Mouse (Mus musculus) liver, adult 2 months (tissue): Measurements from ENCODE around the gene Pygl. TPM values are rescaled to one million over a fixed set of nuclear protein-coding genes. Genes with fewer than 3 reads are reported as not detected.

Experiments
- DNase-seq: peaks from one replicate; pipeline ENCODE4 v3.0.0-alpha.2; 2011; ENCODE audit warnings: low read depth, low spot score; ENCODE audit errors: extremely low read depth
- H3K27ac ChIP-seq: fragments of 200-500 bp; replicated peaks from 2 replicates; pipeline ENCODE4 v1.5.1; 2012; ENCODE audit warnings: low read depth, mild to moderate bottlenecking, control low read depth, inconsistent platforms, low read length; ENCODE audit not compliant: insufficient read depth
- H3K27me3 ChIP-seq: fragments of 200-500 bp; 2 replicates; pipeline ENCODE4 v1.6.1; 2012; ENCODE audit warnings: mild to moderate bottlenecking, moderate library complexity, low read length, inconsistent platforms; ENCODE audit not compliant: control insufficient read depth, insufficient read depth
- H3K36me3 ChIP-seq: fragments of 200-500 bp; 2 replicates; pipeline ENCODE4 v1.6.1; 2012; ENCODE audit warnings: low read length, inconsistent platforms; ENCODE audit not compliant: control insufficient read depth, insufficient read depth
- H3K4me1 ChIP-seq: fragments of 200-500 bp; 2 replicates; pipeline ENCODE4 v1.6.1; 2011; ENCODE audit warnings: low read length; ENCODE audit not compliant: control insufficient read depth, insufficient read depth
- H3K4me3 ChIP-seq: fragments of 200-500 bp; 2 replicates; pipeline ENCODE4 v1.5.1; 2011; ENCODE audit warnings: low read depth, mild to moderate bottlenecking, control low read depth, low read length, moderate library complexity; ENCODE audit not compliant: insufficient read depth
- H3K79me2 ChIP-seq: fragments of 200-500 bp; 2 replicates; pipeline ENCODE4 v1.6.1; 2012; ENCODE audit warnings: inconsistent platforms, mild to moderate bottlenecking, low read length, moderate library complexity; ENCODE audit not compliant: control insufficient read depth, insufficient read depth
- H3K9ac ChIP-seq: fragments of 200-500 bp; 2 replicates; pipeline ENCODE4 v1.6.1; 2012; ENCODE audit warnings: low read depth, mild to moderate bottlenecking, control low read depth, inconsistent platforms, low read length
- CTCF ChIP-seq: fragments of 200-500 bp; IDR thresholded peaks from 2 replicates; pipeline ENCODE4 v1.5.1; 2011; ENCODE audit warnings: low read depth, low read length, control low read depth
- POLR2A ChIP-seq: fragments of 200-500 bp; IDR thresholded peaks from 2 replicates; pipeline ENCODE4 v1.6.1; 2011; ENCODE audit warnings: low read length, control low read depth; ENCODE audit not compliant: insufficient read depth; ENCODE audit errors: extremely low read depth
- WGBS: fragments of 180-500 bp; shearing (Covaris S2); methylation state at CpG from one replicate; pipeline ENCODE4 v1.1.7; 2018; 5-methylcytosine and 5-hydroxymethylcytosine counted together
- polyA plus RNA-seq: library from polyadenylated mRNA; depleted of rRNA; stranded (reverse); fragments of >200 nt; gene quantifications from 2 replicates; pipeline ENCODE4 v1.2.3, GENCODE M21; 2012
- total RNA-seq: library from RNA; depleted of rRNA; stranded (reverse); fragments of >200 nt; gene quantifications from 2 replicates; pipeline ENCODE4 v1.2.3, GENCODE M21; 2014

Pygl gene
- total and polyA plus RNA-seq, 2 experiments = 298 to 428 TPM

- H3K79me2 ChIP-seq = peaks cover 12% of the 10 kb centered on the region; the same call in 1 of the 2 replicates
- peak overlapping the region; percentile 67 for H3K27ac ChIP-seq
- TF ChIP-seq CTCF = no peak
- TF ChIP-seq POLR2A = no peak
- H3K4me3 ChIP-seq = no peak overlapping the region
- peaks cover 33% of the 10 kb centered on the region for H3K36me3 ChIP-seq
- peaks cover 34% of the 10 kb centered on the region for H3K4me1 ChIP-seq
- peak; percentile 89 for DNase-seq
- no peaks in the 10 kb centered on the region for H3K27me3 ChIP-seq
- H3K9ac ChIP-seq = peak overlapping the region; percentile 53
- 20% methylated on average over 4 of the region's 4 CpGs for WGBS
Measured at GRCm38 (mm10) chr12:70223331-70223730, 8.0 kb downstream of the Pygl start.

- DNase-seq = no peak
- no peak for TF ChIP-seq POLR2A
- no peak for TF ChIP-seq CTCF
- H3K27ac ChIP-seq = no peak overlapping the region; the same call in 1 of the 2 replicates
- H3K4me3 ChIP-seq = no peak overlapping the region
- H3K4me1 ChIP-seq = peaks cover 35% of the 10 kb centered on the region
- no peak overlapping the region for H3K9ac ChIP-seq
- WGBS = 55% methylated on average over 5 of the region's 5 CpGs
- peaks cover 50% of the 10 kb centered on the region for H3K36me3 ChIP-seq
- H3K27me3 ChIP-seq = no peaks in the 10 kb centered on the region
- peaks cover 7% of the 10 kb centered on the region; the same call in 1 of the 2 replicates for H3K79me2 ChIP-seq
Measured at GRCm38 (mm10) chr12:70221425-70221824, 9.9 kb downstream of the Pygl start.

GRCm38 (mm10) chr12:70218795-70219540 lies 12.3 kb downstream of the Pygl start:
- DNase-seq = no peak
- TF ChIP-seq CTCF (no peak), POLR2A (no peak)
- no peak overlapping the region for H3K4me3 ChIP-seq
- no peaks in the 10 kb centered on the region for H3K79me2 ChIP-seq
- peaks cover 28% of the 10 kb centered on the region for H3K4me1 ChIP-seq
- H3K27me3 ChIP-seq = no peaks in the 10 kb centered on the region
- H3K9ac ChIP-seq = no peak overlapping the region
- H3K36me3 ChIP-seq = peaks cover 68% of the 10 kb centered on the region
- H3K27ac ChIP-seq = peak overlapping the region; percentile 18; the same call in 1 of the 2 replicates
- whole genome bisulfite sequencing = 48% methylated on average over 8 of the region's 8 CpGs

GRCm38 (mm10) chr12:70216229-70216800 lies 15.0 kb downstream of the Pygl start:
- Histone ChIP-seq H3K79me2 (no peaks in the 10 kb centered on the region), H3K27me3 (no peaks in the 10 kb centered on the region), H3K9ac (no peak overlapping the region), H3K36me3 (peaks cover 72% of the 10 kb centered on the region), H3K4me3 (no peak overlapping the region), H3K27ac (no peak overlapping the region), H3K4me1 (peaks cover 21% of the 10 kb centered on the region)
- peak; percentile 63 for DNase-seq
- 48% methylated on average over 16 of the region's 16 CpGs for WGBS
- TF ChIP-seq CTCF (no peak), POLR2A (no peak)

GRCm38 (mm10) chr12:70214281-70214680 lies 17.0 kb downstream of the Pygl start:
- Histone ChIP-seq H3K9ac (no peak overlapping the region), H3K4me1 (peaks cover 10% of the 10 kb centered on the region; the same call in 1 of the 2 replicates), H3K4me3 (no peak overlapping the region), H3K36me3 (peaks cover 64% of the 10 kb centered on the region), H3K27ac (no peak overlapping the region), H3K27me3 (no peaks in the 10 kb centered on the region), H3K79me2 (no peaks in the 10 kb centered on the region)
- WGBS = 51% methylated on average over 8 of the region's 8 CpGs
- DNase-seq = no peak
- TF ChIP-seq CTCF = no peak
- TF ChIP-seq POLR2A = no peak

GRCm38 (mm10) chr12:70213601-70214000 lies 17.7 kb downstream of the Pygl start:
- Histone ChIP-seq H3K79me2 (no peaks in the 10 kb centered on the region), H3K27ac (no peak overlapping the region), H3K9ac (no peak overlapping the region), H3K4me1 (peaks cover 10% of the 10 kb centered on the region; the same call in 1 of the 2 replicates), H3K36me3 (peaks cover 62% of the 10 kb centered on the region), H3K27me3 (no peaks in the 10 kb centered on the region), H3K4me3 (no peak overlapping the region)
- no peak for DNase-seq
- TF ChIP-seq CTCF (no peak), POLR2A (no peak)
- 82% methylated on average over 6 of the region's 6 CpGs for WGBS
